Comparison of ENCODE assay signal across 8 mouse cellular contexts in genomic region chr6:149189340-149189922, GRCm38 (mm10). TPM values are rescaled to one million over a fixed set of nuclear protein-coding genes. Genes with fewer than 3 reads are reported as not detected.
DNase-seq lines count a peak whose midpoint lies in the region; ATAC-seq and TF ChIP-seq lines count a peak whose summit lies in the region.

No protein-coding gene starts in this region.

- WGBS in hindbrain, embryonic 11.5 days, result 96% methylated on average over 16 of the region's 16 CpGs
- 94% methylated on average over 16 of the region's 16 CpGs for WGBS in hindbrain, embryonic 14.5 days
- WGBS in thymus, adult 2 months, result 94% methylated on average over 16 of the region's 16 CpGs

- TF ChIP-seq CTCF in thymus, adult 2 months (IDR thresholded peaks at IDR 0.05; ENCODE audit: borderline replicate concordance, control insufficient read depth, extremely low read depth, insufficient read depth, low read length, poor library complexity), result no peak

- H3K36me3 ChIP-seq in hindbrain, embryonic 11.5 days (ENCODE audit: control insufficient read depth, insufficient read depth, low read length), result no peaks in the 10 kb centered on the region
- 0 out of 2 replicates have a peak, but pooled peaks cover 2% of the 10 kb centered on the region for H3K36me3 ChIP-seq in hindbrain, embryonic 14.5 days (replicated peaks; ENCODE audit: control insufficient read depth, insufficient read depth)
- H3K36me3 ChIP-seq in thymus, adult 2 months (ENCODE audit: control insufficient read depth, insufficient read depth, low read length), result no peaks in the 10 kb centered on the region

- no peak for TF ChIP-seq POLR2A in thymus, adult 2 months (IDR thresholded peaks at IDR 0.05; ENCODE audit: control insufficient read depth, extremely low read depth, insufficient read depth, low read length, poor library complexity)

- no peak overlapping the region for H3K27ac ChIP-seq in hindbrain, embryonic 11.5 days (ENCODE audit: low read depth, low read length)
- no peak overlapping the region for H3K27ac ChIP-seq in hindbrain, embryonic 14.5 days
- no peak overlapping the region for H3K27ac ChIP-seq in thymus, adult 2 months (ENCODE audit: control insufficient read depth, insufficient read depth, low read length)

- H3K4me2 ChIP-seq in hindbrain, embryonic 11.5 days (replicated peaks; ENCODE audit: low read depth, low read length), result peak overlapping the region; percentile 48; the same call in 1 of the 2 replicates
- no peak overlapping the region for H3K4me2 ChIP-seq in hindbrain, embryonic 14.5 days (replicated peaks)

- no peak for DNase-seq in hindbrain, embryonic 11.5 days (ENCODE audit: low spot score)
- no peak for DNase-seq in hindbrain, embryonic 14.5 days (ENCODE audit: low spot score)
- DNase-seq in thymus, postnatal 14 days, result peak; percentile 10
- DNase-seq in thymus, adult 2 months, result no peak
- peak; percentile 23 for DNase-seq in kidney, postnatal 10 days
- peak; percentile 44 for DNase-seq in testis, postnatal 10 days (ENCODE audit: low spot score)
- DNase-seq in lung, adult 18-20 months, result no peak
- DNase-seq in embryo, embryonic 9.5 days (ENCODE audit: extremely low spot score), result no peak

- no peak overlapping the region for H3K9ac ChIP-seq in hindbrain, embryonic 11.5 days (ENCODE audit: low read depth, low read length)
- no peak overlapping the region for H3K9ac ChIP-seq in hindbrain, embryonic 14.5 days

- H3K4me3 ChIP-seq in hindbrain, embryonic 11.5 days (ENCODE audit: low read depth, low read length), result no peak overlapping the region
- H3K4me3 ChIP-seq in hindbrain, embryonic 14.5 days (replicated peaks; ENCODE audit: low read length), result no peak overlapping the region
- H3K4me3 ChIP-seq in thymus, adult 2 months (ENCODE audit: control insufficient read depth, insufficient read depth, low read length), result no peak overlapping the region

- no peaks in the 10 kb centered on the region; the same call in 1 of the 2 replicates for H3K4me1 ChIP-seq in hindbrain, embryonic 11.5 days (replicated peaks; ENCODE audit: control insufficient read depth, insufficient read depth, low read length)
- peaks cover 22% of the 10 kb centered on the region for H3K4me1 ChIP-seq in hindbrain, embryonic 14.5 days (replicated peaks; ENCODE audit: control insufficient read depth, insufficient read depth, low read length)
- H3K4me1 ChIP-seq in thymus, adult 2 months (replicated peaks; ENCODE audit: control insufficient read depth, insufficient read depth, low read length), result peaks cover 5% of the 10 kb centered on the region; the same call in 1 of the 2 replicates

- no peak for ATAC-seq in hindbrain, embryonic 11.5 days (ENCODE audit: low FRiP score)
- ATAC-seq in hindbrain, embryonic 14.5 days (ENCODE audit: low FRiP score), result no peak

- no peaks in the 10 kb centered on the region for H3K9me3 ChIP-seq in hindbrain, embryonic 11.5 days (ENCODE audit: control insufficient read depth, low read length)
- no peaks in the 10 kb centered on the region for H3K9me3 ChIP-seq in hindbrain, embryonic 14.5 days (ENCODE audit: control insufficient read depth, low read length)

- H3K27me3 ChIP-seq in hindbrain, embryonic 11.5 days (ENCODE audit: control insufficient read depth, insufficient read depth, low read length), result no peaks in the 10 kb centered on the region
- H3K27me3 ChIP-seq in hindbrain, embryonic 14.5 days (ENCODE audit: control insufficient read depth, insufficient read depth, low read length), result no peaks in the 10 kb centered on the region
- no peaks in the 10 kb centered on the region for H3K27me3 ChIP-seq in thymus, adult 2 months (ENCODE audit: control insufficient read depth, insufficient read depth, low read length)

RNA-seq across cellular contexts. Expression of gene Amn1, which starts 0.9 kb away (rescaled TPM):
- polyA plus RNA-seq in hindbrain, embryonic 11.5 days (2014; fragmentation: Nextera tagmentation; extraction: Ambion mirVana), result 70.0 and 71.1 TPM in 2 replicates
- 104 and 110 TPM in 2 replicates for polyA plus RNA-seq in hindbrain, embryonic 14.5 days (2014; fragmentation: Nextera tagmentation; extraction: Ambion mirVana)
- polyA plus RNA-seq in thymus, adult 2 months (2012; rRNA removed), result 7.4 and 11.3 TPM in 2 replicates

RNA-seq across cellular contexts. Expression of gene Etfbkmt, which starts 49.8 kb away (rescaled TPM):
- 8.8 and 8.9 TPM in 2 replicates for polyA plus RNA-seq in hindbrain, embryonic 11.5 days (2014; fragmentation: Nextera tagmentation; extraction: Ambion mirVana)
- polyA plus RNA-seq in hindbrain, embryonic 14.5 days (2014; fragmentation: Nextera tagmentation; extraction: Ambion mirVana), result 6.4 and 6.8 TPM in 2 replicates
- polyA plus RNA-seq in thymus, adult 2 months (2012; rRNA removed), result 5.1 and 6.2 TPM in 2 replicates

RNA-seq across cellular contexts. Expression of gene Gm10203, which starts 59.5 kb away (rescaled TPM):
- polyA plus RNA-seq in hindbrain, embryonic 11.5 days (2014; fragmentation: Nextera tagmentation; extraction: Ambion mirVana), result not detected in 2 replicates
- not detected in 2 replicates for polyA plus RNA-seq in hindbrain, embryonic 14.5 days (2014; fragmentation: Nextera tagmentation; extraction: Ambion mirVana)
- polyA plus RNA-seq in thymus, adult 2 months (2012; rRNA removed), result not detected in 2 replicates

Comparison
In these comparisons a context has a peak if more than half of its experiments do, and no peak if none do; other contexts are left out.
1. DNase-seq: peak in thymus, postnatal 14 days (single experiment), kidney, postnatal 10 days (single experiment) and testis, postnatal 10 days (single experiment); none in hindbrain, embryonic 11.5 days (single experiment), hindbrain, embryonic 14.5 days (single experiment), thymus, adult 2 months (single experiment), lung, adult 18-20 months (0 of 2) and embryo, embryonic 9.5 days (single experiment).